Mouse (Mus musculus) forebrain, embryonic 10.5 days (tissue): Measurements from ENCODE around the gene Pdcd7. TPM values are rescaled to one million over a fixed set of nuclear protein-coding genes. Genes with fewer than 3 reads are reported as not detected.
"Not testable (repeated sequence)": the region's sequence is repeated elsewhere in the genome, so short reads cannot be mapped to it uniquely, and the experiment has no call there.

Experiments used
- DNase-seq: peaks from one replicate; pipeline ENCODE4 v3.0.0-alpha.2; 2017; ENCODE audit warnings: low spot score; ENCODE audit errors: extremely low spot score
- H3K27ac ChIP-seq: fragments of 300-500 bp; sonication (generic); 2 replicates; pipeline ENCODE4 v1.5.1; 2016; ENCODE audit warnings: mild to moderate bottlenecking
- H3K27me3 ChIP-seq: fragments of 300-500 bp; sonication (generic); 2 replicates; pipeline ENCODE4 v1.6.1; 2016; ENCODE audit warnings: mild to moderate bottlenecking; ENCODE audit not compliant: poor library complexity, severe bottlenecking
- H3K36me3 ChIP-seq: fragments of 300-500 bp; sonication (generic); replicated peaks from 2 replicates; pipeline ENCODE4 v1.6.1; 2016; ENCODE audit warnings: mild to moderate bottlenecking, moderate library complexity
- H3K4me1 ChIP-seq: fragments of 300-500 bp; sonication (generic); 2 replicates; pipeline ENCODE4 v1.6.1; 2016
- H3K4me3 ChIP-seq: fragments of 300-500 bp; sonication (generic); 2 replicates; pipeline ENCODE4 v1.5.1; 2016; ENCODE audit warnings: mild to moderate bottlenecking, moderate library complexity
- H3K9me3 ChIP-seq: fragments of 300-500 bp; sonication (generic); 2 replicates; pipeline ENCODE4 v1.6.1; 2016; ENCODE audit warnings: mild to moderate bottlenecking, moderate library complexity
- WGBS: fragments of 180-500 bp; shearing (Covaris S2); methylation state at CpG from one replicate; pipeline ENCODE4 v1.1.7; 2016; 5-methylcytosine and 5-hydroxymethylcytosine counted together
- polyA plus RNA-seq: library from polyadenylated mRNA; unstranded; fragments of >200 nt; fragmentation: Nextera tagmentation; extraction: Ambion mirVana; gene quantifications from 2 replicates; pipeline ENCODE4 v1.2.1, GENCODE M21; 2016

The Pdcd7 gene
- polyA plus RNA-seq, 1 experiment from 2014 or later: 8.2 TPM

GRCm38 (mm10) chr9:65327371-65327770 is 18.5 kb upstream of the Pdcd7 start:
- H3K36me3 ChIP-seq: peaks cover 94% of the 10 kb centered on the region
- H3K9me3 ChIP-seq: no peaks in the 10 kb centered on the region
- DNase-seq: no peak
- H3K4me1 ChIP-seq: no peaks in the 10 kb centered on the region
- H3K27ac ChIP-seq: no peak overlapping the region
- no peak overlapping the region for H3K4me3 ChIP-seq
- WGBS: 93% methylated on average over 2 of the region's 2 CpGs
- no peaks in the 10 kb centered on the region for H3K27me3 ChIP-seq

GRCm38 (mm10) chr9:65333958-65334357 is 11.9 kb upstream of the Pdcd7 start:
- WGBS: 92% methylated on average over 5 of the region's 5 CpGs
- Histone ChIP-seq H3K4me1 (no peaks in the 10 kb centered on the region), H3K36me3 (peaks cover 31% of the 10 kb centered on the region), H3K4me3 (no peak overlapping the region), H3K9me3 (no peaks in the 10 kb centered on the region), H3K27ac (no peak overlapping the region), H3K27me3 (no peaks in the 10 kb centered on the region)
- no peak for DNase-seq

- no peaks in the 10 kb centered on the region for H3K36me3 ChIP-seq
- H3K4me1 ChIP-seq: no peaks in the 10 kb centered on the region
- 85% methylated on average over 4 of the region's 4 CpGs for WGBS
- no peaks in the 10 kb centered on the region for H3K27me3 ChIP-seq
- DNase-seq: no peak
- H3K4me3 ChIP-seq: no peak overlapping the region
- H3K27ac ChIP-seq: no peak overlapping the region
- H3K9me3 ChIP-seq: no peaks in the 10 kb centered on the region
Measured at GRCm38 (mm10) chr9:65339146-65339545, 6.8 kb upstream of the Pdcd7 start.

GRCm38 (mm10) chr9:65340414-65340813 is 5.5 kb upstream of the Pdcd7 start:
- WGBS: 85% methylated on average over 2 of the region's 2 CpGs
- H3K4me1 ChIP-seq: no peaks in the 10 kb centered on the region
- no peaks in the 10 kb centered on the region for H3K36me3 ChIP-seq
- no peaks in the 10 kb centered on the region for H3K27me3 ChIP-seq
- peaks cover 8% of the 10 kb centered on the region for H3K9me3 ChIP-seq
- no peak overlapping the region for H3K4me3 ChIP-seq
- no peak for DNase-seq
- H3K27ac ChIP-seq: no peak overlapping the region

- H3K9me3 ChIP-seq, H3K36me3 ChIP-seq, H3K27me3 ChIP-seq, DNase-seq: not testable (repeated sequence)
- Histone ChIP-seq H3K4me3 (peak overlapping the region; percentile 100), H3K27ac (peak overlapping the region; percentile 94), H3K4me1 (peaks cover 19% of the 10 kb centered on the region)
- 71% methylated on average over 11 of the region's 11 CpGs for WGBS
Measured at GRCm38 (mm10) chr9:65345439-65345838, 465 bp upstream of the Pdcd7 start.

- peak overlapping the region; percentile 100 for H3K4me3 ChIP-seq
- DNase-seq: peak; percentile 56
- no peaks in the 10 kb centered on the region for H3K36me3 ChIP-seq
- H3K27ac ChIP-seq: peak overlapping the region; percentile 94
- no peaks in the 10 kb centered on the region for H3K27me3 ChIP-seq
- peaks cover 8% of the 10 kb centered on the region for H3K9me3 ChIP-seq
- WGBS: under 1% methylated on average over 77 of the region's 77 CpGs
- H3K4me1 ChIP-seq: peaks cover 19% of the 10 kb centered on the region
Measured at GRCm38 (mm10) chr9:65346476-65347111, 690 bp downstream of the Pdcd7 start.

- Histone ChIP-seq H3K36me3 (no peaks in the 10 kb centered on the region), H3K9me3 (peaks cover 8% of the 10 kb centered on the region), H3K27ac (peak overlapping the region; percentile 94), H3K4me3 (peak overlapping the region; percentile 100), H3K27me3 (no peaks in the 10 kb centered on the region), H3K4me1 (peaks cover 19% of the 10 kb centered on the region)
- 51% methylated on average over 8 of the region's 8 CpGs for WGBS
- DNase-seq: no peak
Measured at GRCm38 (mm10) chr9:65347112-65347850, 1.4 kb downstream of the Pdcd7 start.

- peaks cover 41% of the 10 kb centered on the region for H3K36me3 ChIP-seq
- H3K4me3 ChIP-seq: no peak overlapping the region
- H3K27me3 ChIP-seq: no peaks in the 10 kb centered on the region
- H3K27ac ChIP-seq: no peak overlapping the region
- H3K4me1 ChIP-seq: peaks cover 1% of the 10 kb centered on the region
- WGBS: 95% methylated on average over 5 of the region's 5 CpGs
- DNase-seq: no peak
- no peaks in the 10 kb centered on the region for H3K9me3 ChIP-seq
Measured at GRCm38 (mm10) chr9:65353251-65353650, 7.3 kb downstream of the Pdcd7 start.

GRCm38 (mm10) chr9:65356561-65356960 is 10.7 kb downstream of the Pdcd7 start:
- DNase-seq: no peak
- 86% methylated on average over 7 of the region's 7 CpGs for WGBS

GRCm38 (mm10) chr9:65356971-65357370 is 11.1 kb downstream of the Pdcd7 start:
- H3K27ac ChIP-seq: no peak overlapping the region
- H3K4me3 ChIP-seq: no peak overlapping the region
- peaks cover 79% of the 10 kb centered on the region for H3K36me3 ChIP-seq
- no peaks in the 10 kb centered on the region for H3K4me1 ChIP-seq
- no peak for DNase-seq
- 85% methylated on average over 2 of the region's 2 CpGs for WGBS
- H3K9me3 ChIP-seq: no peaks in the 10 kb centered on the region
- H3K27me3 ChIP-seq: no peaks in the 10 kb centered on the region

More at GRCm38 (mm10) chr9:65356561-65356960, 10.7 kb downstream of the Pdcd7 start:
- peaks cover 75% of the 10 kb centered on the region for H3K36me3 ChIP-seq
- H3K4me1 ChIP-seq: no peaks in the 10 kb centered on the region
- no peaks in the 10 kb centered on the region for H3K27me3 ChIP-seq
- H3K9me3 ChIP-seq: no peaks in the 10 kb centered on the region
- H3K4me3 ChIP-seq: no peak overlapping the region
- no peak overlapping the region for H3K27ac ChIP-seq

GRCm38 (mm10) chr9:65358956-65359480 is 13.1 kb downstream of the Pdcd7 start:
- no peak overlapping the region for H3K4me3 ChIP-seq
- no peaks in the 10 kb centered on the region for H3K9me3 ChIP-seq
- no peak overlapping the region for H3K27ac ChIP-seq
- DNase-seq: no peak
- WGBS: 87% methylated on average over 1 of the region's 1 CpGs
- H3K36me3 ChIP-seq: peaks cover 88% of the 10 kb centered on the region
- no peaks in the 10 kb centered on the region for H3K4me1 ChIP-seq
- no peaks in the 10 kb centered on the region for H3K27me3 ChIP-seq

GRCm38 (mm10) chr9:65360641-65361448 is 14.9 kb downstream of the Pdcd7 start, which contains the start of gene Ubap1l:
TSS of gene Ubap1l (plus strand) at chr9:65361041.
- 94% methylated on average over 16 of the region's 16 CpGs for WGBS
- H3K36me3 ChIP-seq: peaks cover 71% of the 10 kb centered on the region
- H3K4me3 ChIP-seq: no peak within 1 kb of the TSS
- no peaks in the 10 kb centered on the region for H3K4me1 ChIP-seq
- no peak within 1 kb of the TSS for H3K27ac ChIP-seq
- no peaks in the 10 kb centered on the region for H3K9me3 ChIP-seq
- no peak for DNase-seq
- H3K27me3 ChIP-seq: no peaks in the 10 kb centered on the region
